Mouse (Mus musculus) embryo, embryonic 11.5 days (tissue): ENCODE results near the gene Galc.

Experiments used
- DNase-seq: peaks from one replicate; pipeline ENCODE4 v3.0.0-alpha.2; 2012; ENCODE audit warnings: low read depth, low spot score

Gene Galc

DNA sequence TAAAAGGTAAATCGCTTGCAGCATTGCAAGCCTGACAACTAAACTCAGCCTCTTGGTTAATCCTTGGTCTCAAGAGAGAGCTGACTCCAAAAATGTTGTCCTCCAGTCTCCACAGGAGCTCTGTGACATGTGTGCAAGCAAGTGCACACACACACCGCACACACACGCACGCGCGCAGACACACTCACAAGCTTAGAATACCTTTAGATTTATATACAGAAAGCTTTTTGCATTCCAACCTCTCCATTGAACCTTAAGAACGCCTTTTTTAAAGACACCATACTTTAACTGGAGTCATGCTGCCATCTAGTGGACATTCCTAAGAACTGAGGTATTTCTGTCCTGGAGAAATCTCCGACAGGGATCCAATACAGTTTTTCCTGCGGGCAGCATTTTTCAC is 77.5 kb downstream of the Galc start:
- peak; percentile 64 for DNase-seq

DNA sequence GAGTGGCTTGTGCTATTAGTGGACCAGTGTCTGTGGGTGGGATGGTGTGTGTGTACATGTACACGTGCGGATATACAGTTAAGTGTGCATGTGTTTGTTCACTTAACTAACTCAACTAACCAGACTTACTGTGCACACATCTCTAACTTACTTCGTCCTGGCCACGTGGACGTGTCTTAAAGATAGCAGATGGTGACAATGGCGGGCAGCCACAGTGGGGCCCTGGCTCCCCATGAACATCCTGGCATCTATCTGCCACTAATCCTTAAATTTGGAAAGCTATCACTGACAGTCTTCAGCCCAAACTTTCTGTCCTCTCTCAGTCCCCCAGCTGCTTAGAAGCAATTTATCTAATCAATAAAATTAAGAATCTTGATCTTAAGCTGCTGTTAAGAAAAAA is 78.5 kb downstream of the Galc start:
- no peak for DNase-seq

DNA sequence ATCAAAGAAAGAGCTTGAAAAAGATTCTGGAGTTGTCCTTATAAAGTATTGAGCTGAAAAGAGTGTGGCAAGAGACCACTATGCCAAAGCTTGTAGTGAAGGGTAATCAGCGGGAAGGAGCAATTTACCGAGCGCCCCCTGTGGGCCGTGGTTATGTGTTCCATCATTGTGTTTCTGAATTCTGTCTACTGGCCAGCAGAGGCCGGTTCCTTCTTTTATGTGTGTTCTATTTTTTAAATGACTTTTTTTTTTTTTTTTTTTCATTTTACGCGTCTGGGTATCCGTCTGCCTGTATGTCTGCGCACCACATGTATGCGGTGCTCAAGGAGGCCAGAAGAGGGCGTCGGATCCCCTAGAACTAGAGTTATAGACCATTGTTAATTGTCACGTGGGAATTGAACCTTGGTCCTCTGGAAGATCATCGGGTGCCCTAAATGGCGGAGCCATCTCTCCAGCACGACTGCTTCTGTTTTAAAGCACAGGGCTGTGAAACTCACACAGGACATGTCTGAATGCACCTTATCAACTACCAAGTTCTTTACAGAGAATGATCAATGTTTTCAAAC is 78.9 kb downstream of the Galc start:
- DNase-seq: no peak

DNA sequence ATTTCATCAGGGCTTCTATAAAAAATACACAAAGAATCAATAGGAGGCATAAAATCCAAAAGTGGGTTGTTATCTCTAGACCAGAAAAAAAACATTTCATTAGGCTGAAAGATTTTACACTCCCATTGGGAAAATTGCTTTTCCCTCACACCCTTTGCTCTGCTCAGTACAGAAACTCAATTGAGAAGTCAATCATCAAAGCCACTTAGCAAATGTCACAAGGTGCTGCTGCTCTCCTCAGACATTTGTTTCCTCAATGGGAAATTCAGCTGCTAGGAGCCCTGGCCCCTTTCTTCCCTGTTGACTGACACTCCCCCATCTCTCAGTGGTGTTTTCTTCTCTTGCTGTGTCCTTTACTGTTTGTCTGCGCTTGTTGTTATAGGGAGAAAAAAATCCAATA is 79.8 kb downstream of the Galc start:
- DNase-seq: no peak

DNA sequence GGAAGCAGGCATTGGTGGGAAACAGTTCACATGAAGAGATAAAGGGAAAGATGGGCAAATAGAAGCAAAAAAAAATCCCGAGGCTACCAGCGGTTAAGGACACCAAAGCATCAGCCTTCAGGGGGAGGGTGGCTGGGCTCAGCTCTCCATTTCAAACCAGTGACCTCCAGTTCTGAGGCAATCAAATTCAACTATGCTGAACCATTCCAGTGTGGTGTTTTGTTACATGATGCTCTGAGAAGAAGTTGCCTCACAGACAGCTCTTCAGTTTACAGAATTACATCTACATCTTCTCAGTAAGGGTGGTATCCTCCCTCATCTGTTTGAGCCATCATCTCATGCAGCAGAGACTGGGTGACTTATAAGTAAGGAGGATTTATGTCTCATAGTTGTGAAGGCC is 82.6 kb downstream of the Galc start:
- no peak for DNase-seq

DNA sequence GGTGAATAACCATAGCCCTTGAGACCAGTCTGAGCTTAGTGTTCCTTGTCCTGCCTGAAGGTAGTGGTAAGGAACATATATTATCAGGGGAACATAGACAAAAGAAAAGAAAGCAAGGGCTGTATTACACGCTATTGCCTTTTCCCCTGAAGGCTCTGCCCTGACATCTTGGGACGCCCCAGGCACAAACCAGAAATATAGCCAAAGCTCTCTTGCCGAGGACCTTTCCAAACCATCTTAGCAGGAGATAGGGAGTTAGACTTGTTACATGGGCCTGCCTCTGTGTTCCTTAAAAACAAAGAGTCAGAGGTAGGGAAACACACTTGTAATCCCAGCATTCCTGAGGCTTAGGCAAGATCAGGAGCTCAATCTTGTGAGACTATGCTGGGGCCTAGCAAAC is 97.4 kb downstream of the Galc start:
- DNase-seq: no peak

DNA sequence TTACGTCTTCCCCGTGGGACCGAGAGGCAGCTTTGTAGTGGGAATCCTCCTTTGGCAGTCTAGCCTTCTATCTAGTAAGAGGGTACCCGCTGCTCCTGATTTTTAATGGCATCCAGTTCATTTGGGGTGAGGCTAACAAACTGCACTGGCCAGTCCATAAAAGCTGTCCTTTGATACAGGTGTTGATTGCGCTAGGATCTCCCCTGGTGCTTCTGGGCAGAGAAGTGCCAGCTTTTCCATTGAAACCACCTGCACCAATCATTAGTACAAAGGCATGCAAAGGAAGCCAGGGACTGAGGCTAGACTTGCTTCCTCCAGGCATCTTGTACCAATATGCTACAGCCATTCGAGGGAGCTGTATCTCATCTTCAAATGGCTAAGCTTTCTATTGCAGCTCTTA is 98.4 kb downstream of the Galc start:
- DNase-seq: no peak
